Mouse (Mus musculus) G1E-ER4 (cell line): ENCODE results near the gene Lmod1. TPM values are rescaled to one million over a fixed set of nuclear protein-coding genes. Genes with fewer than 3 reads are reported as not detected.

Experiments
- GATA1 ChIP-seq: IDR thresholded peaks from one replicate; pipeline ENCODE4 v1.8.0; 2012; ENCODE audit warnings: low read length, inconsistent platforms
- polyA plus RNA-seq: library from polyadenylated mRNA; stranded (reverse); fragments of >175 nt; gene quantifications from 2 replicates; pipeline ENCODE4 v1.2.3, GENCODE M21; 2012

Gene Lmod1
- polyA plus RNA-seq, 1 experiment = not detected

- TF ChIP-seq GATA1 = no peak
Measured at GRCm38 (mm10) chr1:135374868-135375581, 50.4 kb downstream of the Lmod1 start, which contains the start of gene Shisa4. TSS of gene Shisa4 (minus strand) at chr1:135375237.

GRCm38 (mm10) chr1:135378576-135378975, 54.0 kb downstream of the Lmod1 start:
- no peak for TF ChIP-seq GATA1

GRCm38 (mm10) chr1:135379048-135379447, 54.4 kb downstream of the Lmod1 start:
- no peak for TF ChIP-seq GATA1

GRCm38 (mm10) chr1:135380071-135380991, 55.7 kb downstream of the Lmod1 start:
- TF ChIP-seq GATA1 = no peak

GRCm38 (mm10) chr1:135384171-135384570, 59.6 kb downstream of the Lmod1 start:
- no peak for TF ChIP-seq GATA1

- no peak for TF ChIP-seq GATA1
Measured at GRCm38 (mm10) chr1:135385161-135385560, 60.6 kb downstream of the Lmod1 start.

- TF ChIP-seq GATA1 = no peak
Measured at GRCm38 (mm10) chr1:135399466-135399865, 74.9 kb downstream of the Lmod1 start.

- TF ChIP-seq GATA1 = no peak
Measured at GRCm38 (mm10) chr1:135401452-135402110, 77.0 kb downstream of the Lmod1 start.

- TF ChIP-seq GATA1 = no peak
Measured at GRCm38 (mm10) chr1:135405356-135405755, 80.7 kb downstream of the Lmod1 start.

GRCm38 (mm10) chr1:135408973-135409372, 84.4 kb downstream of the Lmod1 start:
- no peak for TF ChIP-seq GATA1

GRCm38 (mm10) chr1:135410967-135411366, 86.4 kb downstream of the Lmod1 start:
- TF ChIP-seq GATA1 = no peak

GRCm38 (mm10) chr1:135412130-135412529, 87.5 kb downstream of the Lmod1 start:
- no peak for TF ChIP-seq GATA1

- TF ChIP-seq GATA1 = no peak
Measured at GRCm38 (mm10) chr1:135413996-135414395, 89.4 kb downstream of the Lmod1 start.

Other genes starting within 250 kb of the Lmod1 start
- gene Lgr6, start 219.5 kb upstream of the Lmod1 start, polyA plus RNA-seq = 0.16 and 0.17 TPM in 2 replicates
- gene Ptpn7, start 192.1 kb upstream of the Lmod1 start, polyA plus RNA-seq = 323 and 358 TPM in 2 replicates
- gene Arl8a, start 178.0 kb upstream of the Lmod1 start, polyA plus RNA-seq = 71.9 and 78.5 TPM in 2 replicates
- gene Gpr37l1, start 157.1 kb upstream of the Lmod1 start, polyA plus RNA-seq = not detected in 2 replicates
- gene Elf3, start 66.2 kb upstream of the Lmod1 start, polyA plus RNA-seq = not detected in 2 replicates
- gene Rnpep, start 40.7 kb upstream of the Lmod1 start, polyA plus RNA-seq = not detected in 2 replicates
- 6.6 and 7.1 TPM in 2 replicates for gene Timm17a, start 11.0 kb upstream of the Lmod1 start, polyA plus RNA-seq
- 0.05 TPM in 1 of 2 replicates, not detected in the other for gene Shisa4, start 50.4 kb downstream of the Lmod1 start, polyA plus RNA-seq
- gene Ipo9, start 105.7 kb downstream of the Lmod1 start, polyA plus RNA-seq = 15.8 and 17.2 TPM in 2 replicates